Mouse (Mus musculus) ES-E14 (cell line): ENCODE data around the gene Dnajc4. TPM values are rescaled to one million over a fixed set of nuclear protein-coding genes. Genes with fewer than 3 reads are reported as not detected.
A peak's percentile ranks its signal among the peaks of the same experiment; 100 is the strongest.

Experiments used
- DNase-seq: peaks from one replicate; pipeline ENCODE4 v3.0.0-alpha.2; 2013; ENCODE audit warnings: low read depth, low spot score
- H3K27ac ChIP-seq: 2 replicates; pipeline ENCODE4 v1.5.1; 2012; ENCODE audit warnings: low read depth, mild to moderate bottlenecking, low read length, moderate library complexity, mixed read lengths; ENCODE audit not compliant: poor library complexity, insufficient read depth, severe bottlenecking
- H3K36me3 ChIP-seq: 2 replicates; pipeline ENCODE4 v1.6.1; 2012; ENCODE audit warnings: mild to moderate bottlenecking, low read length, moderate library complexity, mixed read lengths; ENCODE audit not compliant: control insufficient read depth, poor library complexity, insufficient read depth, severe bottlenecking
- H3K4me1 ChIP-seq, 2 experiments: fragments of 150-350 bp in 1 of 2; sonication (generic) in 1 of 2; 2 replicates each; pipeline ENCODE4 v1.6.1; 2012; ENCODE audit warnings: low read length in 2 of 2, mild to moderate bottlenecking in 1 of 2, mixed read lengths in 1 of 2; ENCODE audit not compliant: control insufficient read depth in 2 of 2, insufficient read depth in 2 of 2, poor library complexity in 1 of 2
- H3K4me3 ChIP-seq, 2 experiments: fragments of 150-350 bp in 1 of 2; sonication (generic) in 1 of 2; 2 replicates each; pipeline ENCODE4 v1.5.1; 2012; ENCODE audit warnings: low read length in 2 of 2, low read depth in 1 of 2, mild to moderate bottlenecking in 1 of 2, mixed read lengths in 1 of 2; ENCODE audit not compliant: insufficient read depth in 1 of 2, poor library complexity in 1 of 2, severe bottlenecking in 1 of 2
- H3K9ac ChIP-seq: 2 replicates; pipeline ENCODE4 v1.6.1; 2012; ENCODE audit warnings: low read depth, mild to moderate bottlenecking, low read length, mixed read lengths; ENCODE audit not compliant: poor library complexity, insufficient read depth, severe bottlenecking
- H3K9me3 ChIP-seq: fragments of 150-350 bp; sonication (generic); 2 replicates; pipeline ENCODE4 v1.6.1; 2012; ENCODE audit warnings: low read depth, mild to moderate bottlenecking, low read length; ENCODE audit not compliant: control insufficient read depth, insufficient read depth
- CHD2 ChIP-seq: IDR thresholded peaks from 2 replicates; pipeline ENCODE4 v1.6.1; 2014; ENCODE audit warnings: mild to moderate bottlenecking, low read depth, low read length, inconsistent platforms
- HCFC1 ChIP-seq: IDR thresholded peaks from 2 replicates; pipeline ENCODE4 v1.6.1; 2012; ENCODE audit warnings: low read length, inconsistent platforms, borderline replicate concordance; ENCODE audit not compliant: insufficient read depth
- MAFK ChIP-seq: IDR thresholded peaks from 2 replicates; pipeline ENCODE4 v1.6.1; 2014; ENCODE audit warnings: mild to moderate bottlenecking, low read depth, low read length, inconsistent platforms; ENCODE audit not compliant: insufficient read depth
- ZC3H11A ChIP-seq: IDR thresholded peaks from 2 replicates; pipeline ENCODE4 v1.6.1; 2012; ENCODE audit warnings: low read depth, mild to moderate bottlenecking, inconsistent platforms, low read length, borderline replicate concordance
- ZNF384 ChIP-seq: IDR thresholded peaks from 2 replicates; pipeline ENCODE4 v1.6.1; 2012; ENCODE audit warnings: low read depth, low read length, inconsistent platforms
- in situ Hi-C, 2 experiments: fragments of 600-800 bp; cut with MboI; formaldehyde crosslinking; loops; one replicate each; pipeline ENCODE4 v1.15.1; 2025; ENCODE audit warnings: low sequenced_read_pairs in 2 of 2, inconsistent platforms in 1 of 2; ENCODE audit not compliant: unreplicated experiment in 2 of 2
- total RNA-seq: library from RNA; depleted of rRNA; stranded (reverse); fragments of 300-350 nt; gene quantifications from 2 replicates; pipeline ENCODE4 v1.2.3, GENCODE M21; 2012

Dnajc4 gene
- total RNA-seq, 1 experiment, result 14.0 TPM

DNA sequence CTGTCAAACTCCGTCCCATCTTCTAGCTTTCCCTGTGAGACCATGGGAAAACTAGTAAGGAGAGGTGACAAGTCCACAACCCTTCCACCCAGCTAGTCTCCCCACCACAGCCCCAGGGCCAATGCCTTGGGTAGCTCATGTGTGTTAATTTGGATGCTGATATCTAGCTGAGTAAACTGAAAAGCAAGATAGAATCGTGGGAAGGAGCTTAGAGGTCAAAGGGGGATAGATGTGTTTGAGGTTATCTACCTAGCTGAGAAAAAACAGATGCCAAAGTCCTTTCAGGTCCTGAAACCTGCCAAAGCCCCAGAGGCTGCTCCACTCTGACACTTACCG is 13.8 kb downstream of the Dnajc4 start:
- in situ Hi-C loops, result no loop called here
- Histone ChIP-seq H3K27ac (no peak overlapping the region), H3K36me3 (peaks cover 32% of the 10 kb centered on the region), H3K9ac (no peak overlapping the region; the same call in 1 of the 2 replicates), H3K4me3 (peak overlapping the region; percentile 80 to 93; a peak in 2 of 4 replicates), H3K9me3 (no peaks in the 10 kb centered on the region), H3K4me1 (peaks cover 5 to 16% of the 10 kb centered on the region in 2 experiments)
- no peak for TF ChIP-seq ZC3H11A
- no peak for TF ChIP-seq ZNF384
- TF ChIP-seq MAFK, result no peak
- TF ChIP-seq HCFC1, result no peak
- no peak for TF ChIP-seq CHD2
- no peak for DNase-seq

- H3K9ac ChIP-seq, result no peak overlapping the region; the same call in 1 of the 2 replicates
- no peak for TF ChIP-seq ZC3H11A
- TF ChIP-seq ZNF384, result no peak
- no peak for TF ChIP-seq HCFC1
- no peak for TF ChIP-seq MAFK
- no peak for TF ChIP-seq CHD2
- peaks cover 5 to 19% of the 10 kb centered on the region in 2 experiments for H3K4me1 ChIP-seq
- DNase-seq, result no peak
- H3K36me3 ChIP-seq, result peaks cover 28% of the 10 kb centered on the region
- in situ Hi-C loops, result no loop called here
- no peak overlapping the region for H3K27ac ChIP-seq
- no peak overlapping the region for H3K4me3 ChIP-seq
- H3K9me3 ChIP-seq, result no peaks in the 10 kb centered on the region
These were observed 14.4 kb downstream of the Dnajc4 start for GRCm38 (mm10) chr19:6977759-6978638.

GRCm38 (mm10) chr19:6975537-6976521 is 16.5 kb downstream of the Dnajc4 start, which contains the start of gene Plcb3:
Gene Plcb3 (minus strand): TSS chr19:6976470.
- H3K4me1 ChIP-seq, result peaks cover 5 to 31% of the 10 kb centered on the region in 2 experiments
- peak within 1 kb of the TSS; percentile 74 for H3K27ac ChIP-seq
- peak within 1 kb of the TSS; percentile 88 for H3K9ac ChIP-seq
- no peak for DNase-seq
- no peak for TF ChIP-seq ZNF384
- TF ChIP-seq MAFK, result no peak
- no peak for TF ChIP-seq ZC3H11A
- in situ Hi-C loops, result no loop called here
- H3K9me3 ChIP-seq, result no peaks in the 10 kb centered on the region
- H3K4me3 ChIP-seq, result peak within 1 kb of the TSS; percentile 79 to 91
- peaks cover 22% of the 10 kb centered on the region for H3K36me3 ChIP-seq

DNA sequence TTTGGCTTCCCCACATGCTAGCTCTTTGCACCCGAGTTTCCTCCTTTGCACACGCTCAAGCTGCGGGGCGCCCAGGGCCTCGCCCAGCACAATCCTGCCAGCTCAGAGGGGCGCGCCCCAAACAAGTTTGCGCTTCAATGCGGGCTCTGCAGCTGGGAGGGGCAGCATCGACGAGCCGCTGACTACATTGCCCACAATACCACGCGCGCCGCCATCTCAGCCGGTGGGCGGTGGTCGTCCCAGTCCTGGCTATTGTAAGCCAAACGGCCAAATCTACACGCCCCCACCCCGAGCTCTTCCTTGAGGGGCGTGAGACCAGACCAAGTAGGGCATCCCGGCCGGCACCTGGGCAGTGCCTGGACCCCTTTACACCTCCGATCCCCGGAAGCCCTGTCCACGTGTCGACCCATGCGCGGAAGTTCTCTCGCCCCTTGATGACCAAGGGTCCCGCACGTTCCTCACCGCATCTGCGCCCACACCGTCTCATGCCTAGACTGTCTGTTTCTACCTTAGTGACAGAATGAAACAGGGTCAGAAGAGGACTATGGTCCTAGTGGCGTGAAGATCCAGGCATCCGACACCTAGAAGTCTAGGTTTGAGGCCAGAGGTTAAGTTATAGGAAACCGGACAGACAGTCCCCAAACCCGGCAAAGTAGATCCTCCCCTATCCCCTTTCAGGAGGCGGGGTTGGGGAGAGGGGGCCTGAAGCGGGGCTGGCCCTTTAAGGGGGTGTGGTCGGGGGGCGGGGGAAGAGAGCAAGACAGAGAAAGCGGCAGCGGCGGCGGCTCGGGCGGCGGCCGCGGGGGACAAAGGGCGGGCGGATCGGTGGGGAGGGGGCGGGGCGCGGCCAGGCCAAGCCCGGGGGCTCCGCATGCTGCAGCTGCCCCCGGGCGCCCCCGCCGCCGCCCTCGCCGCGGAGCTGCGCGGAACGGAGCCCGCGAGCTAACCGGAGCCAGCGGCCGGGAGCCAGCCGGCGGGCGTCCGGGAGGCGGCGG is 17.9 kb downstream of the Dnajc4 start, which contains the start of gene Ppp1r14b:
Gene Ppp1r14b (plus strand): TSS at position 758 of the 995 bp plus-strand sequence.
- H3K27ac ChIP-seq, result peak within 1 kb of the TSS; percentile 74
- H3K36me3 ChIP-seq, result peaks cover 22% of the 10 kb centered on the region
- H3K4me3 ChIP-seq, result peak within 1 kb of the TSS; percentile 79 to 100
- in situ Hi-C loops, result no loop called here
- no peaks in the 10 kb centered on the region for H3K9me3 ChIP-seq
- H3K4me1 ChIP-seq, result peaks cover 5 to 35% of the 10 kb centered on the region in 2 experiments
- H3K9ac ChIP-seq, result peak within 1 kb of the TSS; percentile 88
- TF ChIP-seq MAFK (no peak), HCFC1 (peak; percentile 82), CHD2 (no peak), ZNF384 (no peak)
- DNase-seq, result peak; percentile 91
